Mouse (Mus musculus) hindbrain, embryonic 14.5 days (tissue): ENCODE results near the gene Nox3. TPM values are rescaled to one million over a fixed set of nuclear protein-coding genes. Genes with fewer than 3 reads are reported as not detected.

Experiments
- ATAC-seq: fragments of 200-750 bp; cut with Nextera tagmentation; 2 replicates; pipeline ENCODE4 v1.8.0; 2017; ENCODE audit warnings: moderate number of reproducible peaks, mild to moderate bottlenecking, moderate TSS enrichment, moderate library complexity; ENCODE audit not compliant: low FRiP score
- DNase-seq: peaks from one replicate; pipeline ENCODE4 v3.0.0-alpha.2; 2015; ENCODE audit warnings: low spot score
- H3K27ac ChIP-seq: fragments of 300-500 bp; sonication (generic); 2 replicates; pipeline ENCODE4 v1.5.1; 2014; ENCODE audit warnings: mild to moderate bottlenecking, moderate library complexity
- H3K27me3 ChIP-seq: fragments of 300-500 bp; sonication (generic); 2 replicates; pipeline ENCODE4 v1.6.1; 2014; ENCODE audit warnings: mild to moderate bottlenecking, low read length, mixed read lengths; ENCODE audit not compliant: control insufficient read depth, insufficient read depth
- H3K36me3 ChIP-seq: fragments of 300-500 bp; sonication (generic); replicated peaks from 2 replicates; pipeline ENCODE4 v1.6.1; 2014; ENCODE audit not compliant: control insufficient read depth, insufficient read depth
- H3K4me1 ChIP-seq: fragments of 300-500 bp; sonication (generic); replicated peaks from 2 replicates; pipeline ENCODE4 v1.6.1; 2014; ENCODE audit warnings: antibody characterized with exemption, low read length, mixed read lengths; ENCODE audit not compliant: control insufficient read depth, insufficient read depth
- H3K4me2 ChIP-seq: fragments of 300-500 bp; sonication (generic); replicated peaks from 2 replicates; pipeline ENCODE4 v1.6.1; 2014; ENCODE audit warnings: mild to moderate bottlenecking, moderate library complexity
- H3K4me3 ChIP-seq: fragments of 300-500 bp; sonication (generic); replicated peaks from 2 replicates; pipeline ENCODE4 v1.5.1; 2014; ENCODE audit warnings: mild to moderate bottlenecking, low read length
- H3K9ac ChIP-seq: fragments of 300-500 bp; sonication (generic); 2 replicates; pipeline ENCODE4 v1.6.1; 2014
- H3K9me3 ChIP-seq: fragments of 300-500 bp; sonication (generic); 2 replicates; pipeline ENCODE4 v1.6.1; 2016; ENCODE audit warnings: low read length; ENCODE audit not compliant: control insufficient read depth
- WGBS: fragments of 180-500 bp; shearing (Covaris S2); extraction: QIAGEN DNeasy Blood & Tissue Kit; methylation state at CpG from one replicate; pipeline ENCODE4 v1.1.7; 2014; 5-methylcytosine and 5-hydroxymethylcytosine counted together
- polyA plus RNA-seq: library from polyadenylated mRNA; unstranded; fragments of >200 nt; fragmentation: Nextera tagmentation; extraction: Ambion mirVana; gene quantifications from 2 replicates; pipeline ENCODE4 v1.2.1, GENCODE M21; 2014

The Nox3 gene
- polyA plus RNA-seq = not detected in 2 replicates

DNA sequence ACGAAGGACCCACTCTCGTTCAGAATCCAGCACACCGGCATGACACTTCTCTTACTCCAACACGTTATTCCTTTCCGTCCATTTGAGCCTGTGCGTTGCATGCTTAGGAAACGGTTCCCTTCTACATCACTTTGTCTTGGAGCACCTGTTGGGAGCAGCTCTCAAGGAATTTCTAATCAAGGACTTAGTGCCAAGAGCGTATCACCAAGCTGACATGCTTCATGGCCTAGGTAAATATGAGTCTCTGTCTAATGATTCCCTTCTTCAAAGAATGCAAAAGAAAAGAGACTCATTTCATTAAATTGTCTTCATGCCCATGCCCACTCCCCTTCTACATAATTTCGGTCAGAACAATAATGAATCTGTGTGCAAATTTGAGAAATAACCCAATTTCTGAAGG is at the start of gene Nox3:
Gene Nox3, minus strand, starts transcription at position 101 of the 400 bp plus-strand sequence.
- DNase-seq (no peak), ATAC-seq (no peak)
- WGBS = 95% methylated on average over 9 of the region's 9 CpGs
- H3K4me3 ChIP-seq = no peak within 1 kb of the TSS
- no peaks in the 10 kb centered on the region for H3K27me3 ChIP-seq
- no peak within 1 kb of the TSS for H3K9ac ChIP-seq
- no peaks in the 10 kb centered on the region for H3K9me3 ChIP-seq
- H3K27ac ChIP-seq = no peak within 1 kb of the TSS
- H3K36me3 ChIP-seq = no peaks in the 10 kb centered on the region
- 0 out of 2 replicates have a peak, but pooled peaks cover 7% of the 10 kb centered on the region for H3K4me1 ChIP-seq
- H3K4me2 ChIP-seq = no peak within 1 kb of the TSS

DNA sequence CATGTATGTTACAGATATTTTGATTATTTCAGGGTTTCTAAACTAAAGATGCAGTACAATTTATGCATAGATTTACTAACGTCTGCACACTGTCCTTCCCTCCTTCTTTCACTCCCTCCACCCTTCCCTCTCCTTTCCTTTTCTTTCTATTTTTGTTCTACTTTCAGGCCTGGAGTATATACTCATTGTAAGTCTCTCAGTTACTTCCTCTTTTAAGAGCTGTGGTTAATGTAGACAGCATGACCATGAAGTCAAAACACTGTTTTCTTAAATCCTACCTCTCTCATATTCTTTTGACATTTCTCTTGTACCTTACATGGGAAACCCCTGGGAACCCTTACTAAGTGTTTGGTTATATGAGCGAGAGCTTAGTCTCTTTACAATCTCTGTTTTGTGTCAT is 48.3 kb upstream of the Nox3 start:
- WGBS = 79% methylated on average over 2 of the region's 2 CpGs

DNA sequence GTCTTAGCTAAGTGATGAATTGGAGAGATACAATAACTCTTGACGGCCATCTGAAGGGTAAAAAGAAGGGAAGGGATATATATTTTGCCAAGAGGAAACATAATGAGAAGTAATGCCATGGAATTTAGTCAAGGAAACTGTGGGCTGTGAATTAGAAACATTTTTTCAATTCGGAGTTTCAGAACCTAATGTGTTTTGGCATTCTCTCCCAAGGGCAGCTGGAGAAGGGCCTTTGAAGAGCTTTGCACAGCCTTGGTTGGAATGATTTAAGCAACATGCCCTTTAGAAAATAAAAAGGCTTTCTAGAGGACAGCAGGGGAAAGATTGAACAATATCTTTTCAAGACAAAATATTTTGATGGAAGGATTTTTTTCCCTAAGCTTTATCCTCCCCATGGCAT is 40.9 kb upstream of the Nox3 start:
- DNase-seq = no peak
- H3K27ac ChIP-seq = no peak overlapping the region
- H3K36me3 ChIP-seq = no peaks in the 10 kb centered on the region
- 80% methylated on average over 2 of the region's 2 CpGs for WGBS
- H3K9ac ChIP-seq = no peak overlapping the region
- H3K4me1 ChIP-seq = no peaks in the 10 kb centered on the region
- H3K4me3 ChIP-seq = no peak overlapping the region
- no peaks in the 10 kb centered on the region for H3K9me3 ChIP-seq
- no peaks in the 10 kb centered on the region for H3K27me3 ChIP-seq
- ATAC-seq = no peak
- no peak overlapping the region for H3K4me2 ChIP-seq

More for the DNA sequence above, 48.3 kb upstream of the Nox3 start:
- H3K9ac ChIP-seq = no peak overlapping the region
- no peaks in the 10 kb centered on the region for H3K36me3 ChIP-seq
- H3K4me2 ChIP-seq = no peak overlapping the region
- H3K4me3 ChIP-seq = no peak overlapping the region
- no peak overlapping the region for H3K27ac ChIP-seq
- H3K4me1 ChIP-seq = no peaks in the 10 kb centered on the region
- no peak for DNase-seq
- H3K9me3 ChIP-seq = no peaks in the 10 kb centered on the region
- ATAC-seq = no peak
- H3K27me3 ChIP-seq = no peaks in the 10 kb centered on the region

DNA sequence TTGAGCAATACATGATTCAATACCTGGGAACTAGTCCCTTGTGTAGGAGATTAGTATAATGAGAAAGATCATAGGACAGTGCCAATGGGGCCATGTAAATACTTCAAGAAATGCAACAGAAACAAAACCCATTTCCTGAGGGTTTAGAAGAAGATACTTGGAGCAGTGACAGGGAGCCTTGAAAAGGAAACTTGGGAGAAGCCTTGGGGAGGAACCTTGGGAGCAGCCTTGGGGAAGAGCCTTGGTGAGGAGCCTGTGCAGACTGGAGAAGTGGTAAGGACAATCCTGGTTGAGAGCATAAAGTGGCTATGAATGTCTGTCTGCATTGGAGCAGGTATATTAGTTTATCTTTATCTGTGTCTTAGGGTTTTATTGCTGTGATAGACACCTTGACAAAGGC is 38.2 kb upstream of the Nox3 start:
- H3K4me2 ChIP-seq = no peak overlapping the region
- no peaks in the 10 kb centered on the region for H3K4me1 ChIP-seq
- no peaks in the 10 kb centered on the region for H3K27me3 ChIP-seq
- H3K9me3 ChIP-seq = no peaks in the 10 kb centered on the region
- no peak overlapping the region for H3K9ac ChIP-seq
- ATAC-seq (no peak), DNase-seq (no peak)
- no peaks in the 10 kb centered on the region for H3K36me3 ChIP-seq
- H3K4me3 ChIP-seq = no peak overlapping the region
- H3K27ac ChIP-seq = no peak overlapping the region

DNA sequence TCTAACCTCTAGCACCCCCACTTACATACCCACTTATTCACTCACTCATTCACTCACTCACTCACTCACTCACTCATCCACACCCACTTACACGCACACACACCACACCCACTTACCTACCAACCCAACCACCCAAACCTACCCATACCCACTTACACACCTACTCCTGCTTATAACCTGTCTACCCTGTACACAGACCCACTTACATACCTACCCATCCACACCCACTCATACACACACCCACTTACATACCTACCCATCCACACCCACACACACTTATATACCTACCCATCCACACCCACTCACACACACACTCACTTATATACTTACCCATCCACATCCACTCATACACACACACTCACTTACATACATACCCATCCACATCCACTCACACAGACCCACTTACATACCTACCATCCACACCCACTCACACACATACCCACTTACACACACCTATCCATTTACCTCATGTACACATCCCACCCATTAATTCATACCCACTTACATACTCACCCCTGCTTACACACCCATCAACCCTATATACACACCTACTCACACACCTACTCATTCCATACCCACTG is 9.4 kb upstream of the Nox3 start:
- ATAC-seq (0 out of 2 replicates have a peak, but pooled peaks have one; percentile 37), DNase-seq (no peak)
- Histone ChIP-seq H3K27ac (no peak overlapping the region), H3K27me3 (no peaks in the 10 kb centered on the region), H3K4me3 (no peak overlapping the region), H3K9ac (no peak overlapping the region), H3K4me2 (no peak overlapping the region), H3K36me3 (no peaks in the 10 kb centered on the region), H3K9me3 (no peaks in the 10 kb centered on the region), H3K4me1 (no peaks in the 10 kb centered on the region)
- WGBS = 96% methylated on average over 1 of the region's 1 CpGs

DNA sequence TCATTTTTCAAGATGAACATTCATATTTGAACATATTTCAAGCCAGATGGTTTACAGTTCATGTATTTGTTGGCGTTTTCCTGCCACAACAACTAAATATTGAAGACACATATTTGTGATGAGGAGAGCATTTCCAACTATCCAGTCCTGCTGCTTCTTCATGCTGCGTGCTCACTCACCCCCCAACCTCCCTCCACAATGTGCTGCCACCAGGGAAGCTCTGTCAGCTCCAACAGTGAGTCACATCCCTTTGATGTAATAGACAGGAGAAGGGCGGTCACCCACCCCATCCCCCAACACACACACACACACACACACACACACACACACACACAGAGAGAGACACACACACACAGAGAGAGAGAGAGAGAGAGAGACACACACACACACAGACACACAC is 6.3 kb upstream of the Nox3 start:
- H3K4me1 ChIP-seq = no peaks in the 10 kb centered on the region
- no peak overlapping the region for H3K4me2 ChIP-seq
- DNase-seq (no peak), ATAC-seq (no peak)
- no peaks in the 10 kb centered on the region for H3K36me3 ChIP-seq
- H3K27ac ChIP-seq = no peak overlapping the region
- H3K9me3 ChIP-seq = no peaks in the 10 kb centered on the region
- no peaks in the 10 kb centered on the region for H3K27me3 ChIP-seq
- no peak overlapping the region for H3K9ac ChIP-seq
- no peak overlapping the region for H3K4me3 ChIP-seq
- WGBS = 56% methylated on average over 3 of the region's 3 CpGs

DNA sequence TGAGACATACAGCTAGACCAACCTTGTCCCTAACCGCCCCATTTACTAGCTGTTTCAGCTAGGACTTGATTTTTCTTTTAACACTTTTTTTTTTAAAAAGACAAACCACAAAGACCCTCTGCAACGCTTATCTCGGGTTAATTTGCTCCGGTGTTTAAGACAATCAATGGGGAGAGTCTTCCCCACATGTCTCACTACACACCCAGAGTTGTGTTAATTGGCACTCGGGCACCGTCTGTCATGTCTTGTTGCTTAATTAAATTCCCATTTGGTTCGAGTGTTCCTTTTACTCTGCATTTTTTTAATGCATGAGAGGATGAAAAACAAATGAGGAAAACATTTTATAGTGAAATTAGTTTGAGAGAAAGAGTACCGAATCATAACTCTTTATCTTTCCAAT is 3.2 kb downstream of the Nox3 start:
- no peak for ATAC-seq
- H3K9me3 ChIP-seq = no peaks in the 10 kb centered on the region
- WGBS = 54% methylated on average over 8 of the region's 8 CpGs
- H3K36me3 ChIP-seq = no peaks in the 10 kb centered on the region
- DNase-seq = no peak
- H3K4me1 ChIP-seq = peaks cover 17% of the 10 kb centered on the region; the same call in 1 of the 2 replicates
- no peak overlapping the region for H3K9ac ChIP-seq
- H3K4me2 ChIP-seq = no peak overlapping the region
- no peak overlapping the region for H3K27ac ChIP-seq
- no peak overlapping the region for H3K4me3 ChIP-seq
- H3K27me3 ChIP-seq = no peaks in the 10 kb centered on the region

DNA sequence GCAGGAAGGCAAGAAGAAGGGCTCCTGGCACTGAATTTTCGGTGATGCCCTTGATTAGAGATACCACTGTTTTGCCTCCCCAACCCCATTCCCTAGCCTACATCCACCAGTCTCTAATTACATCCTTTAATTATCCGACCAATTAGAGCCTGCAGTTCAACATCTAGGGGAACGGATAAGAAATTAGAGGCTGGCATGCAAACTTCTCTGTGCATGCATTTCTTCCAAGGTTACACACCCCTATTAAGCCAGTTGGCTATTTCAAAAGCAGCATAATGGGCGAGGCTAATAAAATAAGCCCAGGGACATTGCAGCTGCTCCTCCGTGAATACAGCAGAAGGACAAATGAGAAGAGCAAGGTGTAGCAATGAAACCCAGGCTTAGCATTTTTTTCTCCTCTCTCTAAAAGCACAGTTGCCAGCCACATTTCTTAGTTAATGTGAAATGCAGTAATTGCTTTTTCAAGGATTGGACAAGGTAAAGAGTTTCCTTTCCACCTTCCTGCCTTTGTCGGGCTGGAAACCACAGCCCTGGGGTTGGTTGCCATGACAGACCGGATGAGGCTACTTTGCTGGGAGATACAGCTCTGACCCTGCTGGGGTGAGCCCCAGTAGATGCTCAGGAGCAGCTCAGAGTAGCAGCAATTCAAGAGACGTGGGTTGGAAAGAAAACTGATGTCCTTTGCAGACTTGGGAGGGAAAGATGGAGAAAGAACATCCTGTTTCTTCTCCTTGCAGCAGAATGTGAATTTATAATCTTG is 5.4 kb downstream of the Nox3 start:
- H3K4me1 ChIP-seq = peaks cover 17% of the 10 kb centered on the region; the same call in 1 of the 2 replicates
- no peaks in the 10 kb centered on the region for H3K9me3 ChIP-seq
- DNase-seq (no peak), ATAC-seq (no peak)
- WGBS = 51% methylated on average over 8 of the region's 8 CpGs
- H3K27ac ChIP-seq = peak overlapping the region; percentile 17; the same call in 1 of the 2 replicates
- no peaks in the 10 kb centered on the region for H3K36me3 ChIP-seq
- no peak overlapping the region for H3K4me2 ChIP-seq
- no peaks in the 10 kb centered on the region for H3K27me3 ChIP-seq
- H3K9ac ChIP-seq = no peak overlapping the region
- H3K4me3 ChIP-seq = no peak overlapping the region

DNA sequence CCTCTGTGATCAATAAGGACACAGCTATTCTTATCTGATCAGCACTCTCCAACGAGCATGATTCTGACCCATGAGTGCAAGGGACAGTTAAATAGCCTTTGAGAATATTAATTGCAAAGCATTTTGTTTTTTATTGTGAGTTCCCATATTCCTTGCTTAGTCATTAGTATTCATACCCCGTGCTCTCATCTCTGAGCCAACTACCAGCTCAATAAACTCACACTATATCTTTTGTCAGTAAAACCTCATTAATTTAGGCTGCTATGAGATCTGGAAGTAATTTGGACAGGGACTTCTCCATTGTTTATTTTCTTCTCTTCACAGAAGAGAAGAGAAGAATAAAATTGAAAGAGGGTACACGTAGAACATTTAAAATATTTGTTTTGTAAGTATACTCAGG is 12.4 kb downstream of the Nox3 start:
- no peak for ATAC-seq
- 50% methylated on average over 3 of the region's 3 CpGs for WGBS
- Histone ChIP-seq H3K27me3 (no peaks in the 10 kb centered on the region), H3K9me3 (peaks cover 4% of the 10 kb centered on the region; the same call in 1 of the 2 replicates), H3K36me3 (no peaks in the 10 kb centered on the region), H3K4me2 (no peak overlapping the region), H3K4me3 (no peak overlapping the region), H3K4me1 (no peaks in the 10 kb centered on the region), H3K9ac (no peak overlapping the region), H3K27ac (no peak overlapping the region)
- no peak for DNase-seq
